Mouse (Mus musculus) right cerebral cortex, postnatal 10 days (tissue): ENCODE results near the gene Pim3.
"Not testable (repeated sequence)": the region's sequence is repeated elsewhere in the genome, so short reads cannot be mapped to it uniquely, and the experiment has no call there.

ENCODE experiments used
- DNase-seq, 2 experiments: peaks; one replicate each; pipeline ENCODE4 v3.0.0; 2021; ENCODE audit warnings: low spot score in 2 of 2

Pim3 gene

GRCm38 (mm10) chr15:88861772-88862622, at the start of gene Pim3:
Gene Pim3, plus strand, starts transcription at chr15:88862186.
- DNase-seq, result peak; percentile 98

GRCm38 (mm10) chr15:88813262-88813661, 48.7 kb upstream of the Pim3 start:
- DNase-seq, result no peak

- not testable (repeated sequence) for DNase-seq
Observed at GRCm38 (mm10) chr15:88813873-88814272, 48.1 kb upstream of the Pim3 start.

GRCm38 (mm10) chr15:88814411-88815047, 47.5 kb upstream of the Pim3 start:
- no peak for DNase-seq

- DNase-seq, result no peak
Observed at GRCm38 (mm10) chr15:88815196-88815700, 46.7 kb upstream of the Pim3 start.

- peak; percentile 100 for DNase-seq
Observed at GRCm38 (mm10) chr15:88819026-88819905, 42.7 kb upstream of the Pim3 start, which contains the start of the genes Alg12 and Creld2. Gene Alg12, minus strand, starts transcription at chr15:88819318. Gene Creld2, plus strand, starts transcription at chr15:88819646.

GRCm38 (mm10) chr15:88819906-88820303, 42.1 kb upstream of the Pim3 start:
- no peak for DNase-seq

GRCm38 (mm10) chr15:88821403-88821802, 40.6 kb upstream of the Pim3 start:
- DNase-seq, result no peak

- no peak for DNase-seq
Observed at GRCm38 (mm10) chr15:88822513-88822912, 39.5 kb upstream of the Pim3 start.

GRCm38 (mm10) chr15:88823376-88823775, 38.6 kb upstream of the Pim3 start:
- no peak for DNase-seq

GRCm38 (mm10) chr15:88827466-88827865, 34.5 kb upstream of the Pim3 start:
- no peak for DNase-seq

GRCm38 (mm10) chr15:88827991-88828799, 33.8 kb upstream of the Pim3 start:
- peak; percentile 60 to 62 for DNase-seq

- DNase-seq, result peak; percentile 86 to 92
Observed at GRCm38 (mm10) chr15:88828800-88829705, 32.9 kb upstream of the Pim3 start.

GRCm38 (mm10) chr15:88829791-88830440, 32.1 kb upstream of the Pim3 start:
- DNase-seq, result peak in 1 of 2 experiments; percentile 50

- DNase-seq, result no peak
Observed at GRCm38 (mm10) chr15:88830696-88831095, 31.3 kb upstream of the Pim3 start.

GRCm38 (mm10) chr15:88831482-88831881, 30.5 kb upstream of the Pim3 start:
- DNase-seq, result no peak

- no peak for DNase-seq
Observed at GRCm38 (mm10) chr15:88832536-88832935, 29.4 kb upstream of the Pim3 start.

GRCm38 (mm10) chr15:88836031-88836430, 26.0 kb upstream of the Pim3 start:
- no peak for DNase-seq

- DNase-seq, result no peak
Observed at GRCm38 (mm10) chr15:88836571-88836970, 25.4 kb upstream of the Pim3 start.
